Mouse (Mus musculus) layer of hippocampus, adult 2 months (tissue): Measurements from ENCODE around the gene Tcf7l1. TPM values are rescaled to one million over a fixed set of nuclear protein-coding genes. Genes with fewer than 3 reads are reported as not detected.

Experiments used
- DNase-seq, 2 experiments: peaks; one replicate each; pipeline ENCODE4 v3.0.0; 2022; ENCODE audit warnings: low spot score in 2 of 2
- H3K27ac ChIP-seq: fragments of 200-600 bp; 2 replicates; pipeline ENCODE4 v1.8.1; 2022
- H3K4me3 ChIP-seq: fragments of 200-600 bp; 2 replicates; pipeline ENCODE4 v1.8.1; 2022; ENCODE audit warnings: mild to moderate bottlenecking
- CTCF ChIP-seq: fragments of 200-600 bp; conservative IDR thresholded peaks from 2 replicates; pipeline ENCODE4 v1.8.1; 2022; ENCODE audit warnings: antibody characterized with exemption, mild to moderate bottlenecking, moderate library complexity
- total RNA-seq, 2 experiments: library from RNA; stranded (reverse); gene quantifications; 2 replicates each; pipeline ENCODE4 v1.2.3; 2021

Tcf7l1 gene
- total RNA-seq, 2 experiments from 2014 or later: 3.6 to 3.8 TPM

DNA sequence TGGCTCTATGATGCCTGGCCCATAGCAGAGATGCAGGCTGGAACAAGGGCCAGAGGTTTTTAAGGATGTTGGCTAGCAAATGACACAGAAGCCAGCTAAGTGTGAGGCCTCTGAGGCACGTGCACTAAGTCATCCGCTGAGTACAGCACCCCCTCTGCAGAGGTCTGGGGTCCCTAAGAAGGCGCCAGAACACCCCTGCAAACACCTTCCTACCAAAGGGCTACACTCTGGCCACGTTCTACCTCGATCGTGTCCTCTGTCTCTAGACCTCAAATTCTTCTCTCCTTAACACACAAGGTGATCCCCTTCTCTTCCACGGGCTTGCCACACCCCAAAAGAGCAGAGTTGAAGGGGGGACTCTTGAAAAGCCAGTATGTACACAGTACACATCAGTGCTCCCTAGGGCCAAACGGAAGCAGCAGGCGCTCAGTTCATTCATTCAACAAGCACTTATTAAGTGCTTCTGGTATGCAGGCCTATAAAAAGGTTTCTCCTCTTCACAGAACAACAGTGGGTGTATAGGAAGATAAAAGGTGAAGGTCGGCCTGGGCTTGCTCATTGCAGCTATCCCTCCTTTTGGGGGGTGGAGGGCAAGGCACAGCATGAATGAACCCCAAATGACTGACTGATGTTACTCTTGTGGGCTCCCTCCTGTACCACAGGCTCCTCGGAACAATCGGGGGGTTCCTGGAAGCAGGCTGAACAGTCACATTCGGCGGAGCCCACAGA lies 59.1 kb downstream of the Tcf7l1 start:
- H3K27ac ChIP-seq: peak overlapping the region; percentile 39; the same call in 1 of the 2 replicates
- TF ChIP-seq CTCF: no peak
- DNase-seq: no peak

DNA sequence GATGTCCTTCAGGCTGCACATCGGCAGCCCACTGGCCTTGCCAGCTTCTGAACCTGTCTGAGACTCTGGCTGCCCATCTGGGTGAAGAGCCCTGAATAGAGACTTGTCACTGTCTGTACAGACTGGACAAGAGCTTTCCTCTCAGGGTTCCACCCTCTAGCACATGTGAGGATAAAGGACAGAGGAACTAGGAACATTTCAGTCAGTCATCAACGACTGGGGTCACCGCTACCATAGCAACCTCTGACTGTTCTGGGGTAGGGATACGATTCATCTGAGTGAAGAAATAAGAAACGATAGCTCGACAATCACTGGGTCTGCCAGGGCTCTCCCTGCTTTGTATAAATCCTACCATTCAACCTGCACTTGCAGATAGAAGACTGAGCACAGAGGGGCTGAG lies 61.2 kb downstream of the Tcf7l1 start:
- no peak for TF ChIP-seq CTCF
- DNase-seq: no peak
- Histone ChIP-seq H3K4me3 (no peak overlapping the region), H3K27ac (no peak overlapping the region)

More for the DNA sequence above, 59.1 kb downstream of the Tcf7l1 start:
- no peak overlapping the region for H3K4me3 ChIP-seq

DNA sequence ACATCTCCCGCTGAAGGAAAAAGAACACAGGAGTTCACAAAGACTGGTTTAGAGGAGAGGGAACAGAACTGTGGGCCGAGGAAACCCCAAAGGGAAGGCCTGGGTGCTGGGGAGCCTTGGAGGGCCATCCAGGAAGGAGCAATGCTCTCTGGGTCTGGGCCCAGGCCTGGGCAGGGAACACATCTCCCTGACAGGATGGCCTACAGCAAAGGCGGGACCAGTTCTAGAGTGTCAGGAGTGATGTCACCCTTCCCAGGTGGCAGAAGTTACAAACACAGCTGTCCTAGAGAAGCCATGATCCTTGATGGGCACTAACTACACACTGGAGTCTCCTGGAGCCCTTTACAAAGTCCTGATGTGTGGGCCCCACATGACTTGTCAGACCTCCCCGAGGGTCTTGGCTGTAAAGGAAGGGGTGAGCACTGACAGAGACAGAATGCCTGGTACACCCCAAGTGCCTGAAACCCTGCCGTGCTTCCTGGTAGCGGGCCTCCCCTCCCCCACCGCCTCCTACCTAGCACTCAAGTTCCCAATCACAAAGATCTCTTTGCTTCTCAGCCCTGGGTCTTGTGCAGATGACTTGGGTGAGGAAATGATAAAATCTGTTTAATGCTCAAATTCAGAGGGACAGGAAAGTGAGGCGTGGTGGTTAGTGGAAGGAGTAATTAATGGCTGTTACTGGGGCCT lies 64.4 kb downstream of the Tcf7l1 start:
- DNase-seq: no peak

DNA sequence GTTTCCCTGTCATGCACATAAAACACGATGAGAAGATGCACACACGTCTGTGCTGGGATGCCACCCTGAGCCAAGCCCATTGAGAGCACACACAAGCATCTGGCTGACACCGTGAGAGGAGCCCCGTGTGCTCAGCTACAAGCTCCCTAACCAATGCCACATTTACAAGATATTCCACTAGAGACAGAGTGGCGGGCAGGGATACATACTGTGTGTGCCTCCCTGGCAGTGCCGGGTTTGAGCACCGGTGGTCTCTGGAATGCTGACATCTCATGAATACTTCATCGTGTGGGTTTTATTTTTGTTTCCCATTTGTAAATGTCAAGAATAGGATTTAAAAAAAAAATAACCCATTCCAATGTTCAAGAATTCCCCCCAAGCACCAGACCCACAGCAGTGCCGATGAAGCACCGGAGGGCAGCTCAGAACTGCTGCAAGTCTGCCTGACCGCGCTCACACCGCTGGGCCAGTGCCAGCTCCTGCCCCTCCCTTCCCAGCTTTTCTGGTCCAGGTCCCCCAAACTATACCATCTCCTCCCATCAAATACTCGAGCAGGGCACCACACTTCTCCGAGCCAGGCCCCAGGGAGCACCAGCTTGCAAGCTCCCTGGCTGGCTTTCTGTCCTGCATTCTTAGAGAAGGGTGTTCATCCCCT lies 65.2 kb downstream of the Tcf7l1 start:
- H3K4me3 ChIP-seq: no peak overlapping the region
- no peak for TF ChIP-seq CTCF
- no peak overlapping the region for H3K27ac ChIP-seq
- no peak for DNase-seq

More for the DNA sequence above, 64.4 kb downstream of the Tcf7l1 start:
- Histone ChIP-seq H3K4me3 (no peak overlapping the region), H3K27ac (no peak overlapping the region)
- no peak for TF ChIP-seq CTCF

DNA sequence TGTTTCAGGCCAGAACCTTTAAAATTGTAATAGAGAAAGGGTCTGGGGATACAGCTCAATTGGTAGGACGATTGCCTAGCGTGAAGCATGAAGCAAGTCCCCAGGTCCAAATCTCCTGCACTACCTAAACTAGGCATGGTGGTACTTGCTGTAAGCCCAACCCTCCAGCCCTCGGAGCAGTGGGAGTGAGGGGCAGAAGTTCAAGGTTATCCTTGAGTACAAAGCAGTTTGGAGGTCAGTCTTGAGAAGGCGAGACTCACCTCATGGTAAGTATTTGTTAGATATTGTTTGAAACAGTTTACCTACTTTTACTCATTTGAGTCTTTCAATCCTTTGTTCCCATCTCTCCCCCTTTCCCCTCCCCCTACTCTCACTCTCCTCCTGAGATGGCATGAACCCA lies 65.9 kb downstream of the Tcf7l1 start:
- no peak overlapping the region for H3K27ac ChIP-seq
- DNase-seq: no peak
- no peak overlapping the region for H3K4me3 ChIP-seq
- TF ChIP-seq CTCF: no peak

DNA sequence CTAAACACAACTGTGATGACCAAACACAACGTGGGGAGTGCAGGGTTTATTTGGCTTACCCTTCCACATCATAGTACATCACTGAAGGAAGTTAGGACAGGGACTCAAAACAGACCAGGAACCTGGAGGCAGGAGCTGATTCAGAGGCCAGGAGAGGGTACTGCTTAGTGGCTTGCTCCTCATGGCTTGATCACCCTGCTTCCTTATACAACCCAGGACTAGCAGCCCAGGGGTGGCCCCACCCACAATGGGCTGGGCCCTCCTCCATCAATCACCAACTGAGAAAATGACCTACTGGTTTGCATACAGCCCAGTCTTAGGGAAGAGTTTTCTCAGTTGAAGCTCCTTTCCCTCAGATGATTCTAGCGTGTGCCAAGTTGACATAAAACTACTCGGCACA lies 68.2 kb downstream of the Tcf7l1 start:
- Histone ChIP-seq H3K27ac (no peak overlapping the region), H3K4me3 (no peak overlapping the region)
- no peak for TF ChIP-seq CTCF
- DNase-seq: no peak

DNA sequence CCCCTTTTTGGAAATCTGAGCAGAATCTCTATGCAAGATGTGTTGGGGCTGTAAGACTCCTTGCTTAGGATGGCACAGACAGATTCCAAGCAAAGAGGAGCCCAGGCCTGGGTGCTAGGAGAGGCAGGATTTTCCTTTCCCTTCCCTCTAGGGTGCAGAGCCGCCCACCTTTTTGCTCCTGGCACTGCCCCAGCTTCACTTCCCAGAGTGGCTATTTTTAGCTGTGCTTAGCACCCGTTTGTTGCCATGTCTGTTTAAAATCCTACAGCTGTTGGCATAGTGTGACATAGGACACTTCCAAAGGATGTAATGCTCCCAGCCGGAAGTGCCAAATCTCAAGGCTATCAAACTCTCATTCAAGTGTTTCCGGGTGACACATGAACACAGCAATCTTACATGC lies 74.3 kb downstream of the Tcf7l1 start:
- no peak for TF ChIP-seq CTCF
- DNase-seq: peak; percentile 30 to 39
- no peak overlapping the region for H3K27ac ChIP-seq
- no peak overlapping the region for H3K4me3 ChIP-seq

DNA sequence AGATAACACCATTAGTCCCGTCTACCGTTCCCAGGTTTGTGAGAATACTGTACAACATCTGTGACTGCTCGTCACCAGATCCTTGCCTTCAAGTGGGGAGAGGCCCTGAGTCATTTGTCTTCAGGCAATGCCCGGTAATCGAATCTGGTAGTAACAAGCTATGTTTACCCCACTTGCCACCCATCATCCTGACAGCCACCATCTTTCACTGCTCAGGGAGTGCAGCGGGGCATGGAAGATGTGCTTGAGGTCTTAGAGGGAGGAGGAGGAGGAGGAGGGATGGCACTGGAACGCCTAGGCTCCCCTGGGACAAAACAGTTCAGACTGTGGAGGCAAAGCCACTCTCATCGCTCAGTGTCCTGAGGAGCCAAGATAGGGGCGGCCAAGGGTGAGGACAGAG lies 74.8 kb downstream of the Tcf7l1 start:
- Histone ChIP-seq H3K4me3 (no peak overlapping the region), H3K27ac (no peak overlapping the region)
- no peak for DNase-seq
- TF ChIP-seq CTCF: no peak

DNA sequence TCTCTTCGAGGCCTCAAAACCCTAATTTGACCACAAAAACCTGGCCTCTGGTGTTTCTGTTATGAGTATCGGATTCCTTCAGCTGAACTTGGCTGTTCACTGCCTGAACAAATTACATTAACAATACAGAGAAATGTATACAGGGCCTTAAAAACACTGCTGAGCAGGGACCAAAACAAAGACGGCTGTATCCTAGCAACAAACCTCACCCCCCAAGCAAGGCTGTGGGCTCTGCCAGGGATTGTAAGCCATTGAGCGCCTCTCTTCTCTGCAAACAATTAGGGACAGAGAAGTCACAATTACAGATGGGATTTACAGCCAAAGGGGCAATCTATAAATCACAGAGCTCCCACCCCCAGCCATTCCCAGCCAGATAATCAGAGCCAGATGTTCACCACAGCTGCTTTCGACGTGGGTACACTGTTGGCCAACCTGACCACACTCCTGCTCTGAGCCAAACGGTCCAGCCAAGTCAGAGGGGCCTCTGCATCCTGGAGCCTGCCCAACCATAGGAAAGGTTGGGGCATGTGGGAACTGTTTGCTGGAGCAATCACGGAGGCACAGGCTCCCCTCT lies 77.5 kb downstream of the Tcf7l1 start:
- DNase-seq: peak; percentile 32 to 62
- no peak for TF ChIP-seq CTCF
- H3K4me3 ChIP-seq: no peak overlapping the region
- H3K27ac ChIP-seq: peak overlapping the region; percentile 77

DNA sequence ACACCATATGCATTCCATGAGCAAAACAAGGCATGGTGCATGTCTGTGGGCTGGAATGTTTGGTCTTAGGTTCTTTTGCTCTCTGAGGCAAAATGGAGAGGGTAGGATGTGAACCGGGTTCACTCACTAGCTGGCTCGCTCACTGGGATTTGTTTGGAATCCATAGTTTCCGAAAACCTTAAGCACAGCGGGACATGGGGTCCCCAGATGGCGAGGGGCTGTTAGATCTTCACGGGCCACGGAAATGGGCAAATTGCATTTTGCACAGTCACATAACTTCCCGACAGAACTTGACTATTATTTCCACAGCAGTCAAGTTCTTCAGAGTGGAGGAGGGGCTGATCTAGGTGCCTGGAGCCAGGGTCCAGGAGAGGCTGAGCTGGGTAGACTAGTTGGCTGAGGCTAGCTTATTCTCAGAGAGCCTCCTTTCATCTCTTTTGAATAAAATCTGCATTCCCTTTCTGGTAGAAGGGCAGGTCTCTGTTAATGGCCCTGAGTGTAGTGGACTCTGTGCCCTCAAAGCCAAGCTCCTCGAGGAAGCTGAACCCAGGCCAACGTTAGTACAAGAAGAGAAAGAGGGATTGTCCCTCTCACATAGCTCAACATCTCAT lies 78.1 kb downstream of the Tcf7l1 start:
- peak; percentile 14 to 51 for DNase-seq
- TF ChIP-seq CTCF: no peak
- Histone ChIP-seq H3K4me3 (no peak overlapping the region), H3K27ac (peak overlapping the region; percentile 77)

DNA sequence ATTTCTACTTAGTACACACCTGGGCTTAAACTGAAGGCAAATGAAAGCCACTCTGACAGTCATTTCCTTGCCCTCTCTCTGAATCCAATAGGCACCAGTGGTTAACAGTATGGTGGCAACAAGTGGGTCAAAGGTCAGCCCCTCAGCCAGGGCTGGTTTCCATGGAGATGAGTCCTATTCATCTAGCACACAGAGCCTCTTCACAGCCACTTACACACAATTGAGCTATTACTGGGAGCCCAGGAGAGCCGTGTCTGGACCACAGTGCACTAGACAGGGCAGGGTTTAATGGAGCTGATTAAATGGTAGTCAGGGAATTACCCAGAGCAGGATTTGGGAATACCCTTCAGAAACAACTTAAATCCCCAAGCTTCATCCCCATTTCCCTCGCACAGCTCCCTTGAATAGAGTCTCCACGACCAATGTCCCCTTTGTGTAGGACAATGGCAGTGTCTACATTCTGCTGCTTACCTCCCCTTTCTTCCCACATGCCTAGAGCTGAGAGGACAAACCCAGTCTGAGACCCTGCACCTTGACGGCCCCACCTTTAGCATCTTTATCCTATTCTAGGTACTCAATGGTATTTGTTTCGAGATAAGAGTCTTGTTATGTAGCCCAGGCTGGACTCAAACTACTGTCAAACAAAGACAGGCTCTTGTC lies 89.5 kb downstream of the Tcf7l1 start:
- peak in 1 of 2 experiments; percentile 8 for DNase-seq
- no peak overlapping the region for H3K4me3 ChIP-seq
- no peak overlapping the region for H3K27ac ChIP-seq
- no peak for TF ChIP-seq CTCF

DNA sequence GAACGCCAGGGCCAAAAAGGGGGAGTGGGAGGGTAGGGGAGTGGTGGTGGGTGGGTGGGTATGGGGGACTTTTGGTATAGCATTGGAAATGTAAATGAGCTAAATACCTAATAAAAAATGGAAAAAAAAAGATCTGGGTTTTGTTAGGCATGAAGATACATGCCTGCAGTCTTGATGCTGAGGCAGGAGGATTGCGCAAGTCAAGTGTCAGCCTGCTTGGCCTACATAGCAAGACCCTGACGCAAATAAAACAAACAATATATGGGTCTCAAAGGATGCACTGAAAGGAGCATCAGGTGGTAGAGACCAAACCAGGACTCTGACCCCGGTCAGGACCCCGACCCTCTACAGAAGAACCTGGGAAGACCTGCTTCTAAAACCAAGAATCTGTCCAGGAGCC lies 90.5 kb downstream of the Tcf7l1 start:
- no peak overlapping the region for H3K4me3 ChIP-seq
- no peak for TF ChIP-seq CTCF
- DNase-seq: no peak
- no peak overlapping the region for H3K27ac ChIP-seq
